19 mouse cellular contexts compared by ENCODE assay signal in the genomic region with DNA sequence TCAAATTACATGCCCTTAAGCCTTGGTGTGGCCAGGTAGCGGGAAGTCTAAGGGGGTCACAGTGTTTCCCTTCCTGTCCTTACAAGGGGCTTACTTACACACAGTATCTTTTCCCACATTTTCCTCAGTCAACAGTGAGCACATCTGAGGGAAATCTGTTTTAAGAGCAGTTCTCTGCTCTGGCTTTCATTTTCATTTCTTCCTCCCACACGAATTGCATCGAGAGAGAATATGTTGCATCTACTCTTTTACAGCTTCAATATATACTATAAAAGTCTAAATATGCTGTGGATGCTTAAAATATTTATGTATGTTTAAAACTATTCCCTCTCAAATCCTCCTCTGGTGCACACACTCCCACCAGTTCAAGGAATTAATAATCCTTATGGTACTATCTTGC.
"Had no signal": no experiment of that assay in that cellular context is flagged by ENCODE, and none has a peak within 500 bp of the region (broad histone marks: within the 10 kb centered on the region; RNA-seq: fewer than 3 reads in every experiment).

No protein-coding gene starts in this region.

- H3K4me2 ChIP-seq: lung, embryonic 14.5 days; midbrain, embryonic 12.5 days; neural tube, embryonic 13.5 days; neural tube, embryonic 15.5 days had no signal

- H3K27ac ChIP-seq: midbrain, embryonic 10.5 days; midbrain, embryonic 12.5 days; neural tube, embryonic 13.5 days; neural tube, embryonic 15.5 days had no signal

- H3K27me3 ChIP-seq: midbrain, embryonic 12.5 days; neural tube, embryonic 13.5 days; neural tube, embryonic 15.5 days had no signal

- H3K9me3 ChIP-seq: midbrain, embryonic 10.5 days; midbrain, embryonic 12.5 days; neural tube, embryonic 13.5 days; neural tube, embryonic 15.5 days had no signal

- H3K4me3 ChIP-seq: midbrain, embryonic 10.5 days; midbrain, embryonic 12.5 days; myocyte; neural tube, embryonic 13.5 days; neural tube, embryonic 15.5 days had no signal

- H3K9ac ChIP-seq: lung, embryonic 14.5 days; midbrain, embryonic 12.5 days; neural tube, embryonic 13.5 days; neural tube, embryonic 15.5 days had no signal

- DNase-seq: lung, adult 18-20 months; lung, embryonic 14.5 days; lung, postnatal 10 days; lung, postnatal 4 days; midbrain, embryonic 14.5 days; retina, postnatal 1 day; right cerebral cortex, adult 18-20 months; right cerebral cortex, postnatal 25 days; right cerebral cortex, postnatal 4 days; spleen, adult 18-20 months; thymus, adult 2 months; thymus, postnatal 25 days; thymus, postnatal 4 days had no signal

- H3K4me1 ChIP-seq: midbrain, embryonic 10.5 days; midbrain, embryonic 12.5 days; neural tube, embryonic 13.5 days; neural tube, embryonic 15.5 days had no signal

- ATAC-seq: midbrain, embryonic 16.5 days had no signal

- H3K36me3 ChIP-seq: midbrain, embryonic 10.5 days; midbrain, embryonic 12.5 days; neural tube, embryonic 13.5 days; neural tube, embryonic 15.5 days had no signal
